Mouse (Mus musculus): Measurements from ENCODE around the gene Lrrc49. TPM values are rescaled to one million over a fixed set of nuclear protein-coding genes. Genes with fewer than 3 reads are reported as not detected.

Gene Lrrc49
- polyA plus RNA-seq, 1 experiment from 2014 or later = 21.9 TPM

DNA sequence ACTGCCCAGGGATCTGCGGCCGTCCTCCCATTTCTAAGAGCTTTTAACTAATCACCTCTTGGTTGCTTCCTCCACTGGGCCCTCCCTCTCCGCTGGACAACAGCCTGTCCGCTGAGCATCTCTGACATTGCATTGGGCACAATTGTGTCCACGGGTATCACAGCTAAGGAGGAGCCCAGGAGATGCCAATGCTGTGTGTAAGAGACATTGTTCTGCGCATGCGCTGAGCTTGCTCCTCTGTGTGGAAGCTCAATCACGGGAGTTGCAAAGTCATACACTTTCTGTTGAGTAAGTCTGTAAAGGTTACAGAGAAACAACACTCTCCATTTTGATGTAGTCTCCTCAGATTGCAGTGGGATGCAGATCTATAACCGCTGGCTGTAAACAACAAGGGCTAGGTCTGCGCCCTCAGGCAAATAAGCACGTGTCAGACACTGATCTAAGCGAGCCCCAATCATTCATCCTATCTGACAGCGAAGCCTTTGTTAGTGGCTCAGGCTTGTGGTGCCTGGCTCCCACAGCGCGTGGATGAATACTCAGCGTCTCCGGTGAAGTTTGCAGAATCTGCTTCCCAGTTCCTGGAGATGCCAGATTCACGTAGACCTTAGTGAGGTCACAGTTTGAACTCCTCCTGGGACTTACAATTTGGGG lies 11.7 kb upstream of the Lrrc49 start:
- Histone ChIP-seq H3K27me3 (ENCODE audit: insufficient read depth, low read length) (no peaks in the 10 kb centered on the region), H3K27ac (ENCODE audit: low read depth) (no peak overlapping the region), H3K9ac (no peak overlapping the region), H3K4me1 (ENCODE audit: insufficient read depth) (no peaks in the 10 kb centered on the region), H3K9me3 (ENCODE audit: low read depth, low read length) (no peaks in the 10 kb centered on the region), H3K4me2 (no peak overlapping the region), H3K4me3 (ENCODE audit: low read depth, low read length) (no peak overlapping the region), H3K36me3 (ENCODE audit: insufficient read depth) (no peaks in the 10 kb centered on the region)
- DNase-seq = no peak
- no peak for TF ChIP-seq CTCF (IDR thresholded peaks at IDR 0.05; ENCODE audit: low read depth)
- no peak for ATAC-seq (ENCODE audit: insufficient read depth)
- WGBS = 48% methylated on average over 18 of the region's 18 CpGs

DNA sequence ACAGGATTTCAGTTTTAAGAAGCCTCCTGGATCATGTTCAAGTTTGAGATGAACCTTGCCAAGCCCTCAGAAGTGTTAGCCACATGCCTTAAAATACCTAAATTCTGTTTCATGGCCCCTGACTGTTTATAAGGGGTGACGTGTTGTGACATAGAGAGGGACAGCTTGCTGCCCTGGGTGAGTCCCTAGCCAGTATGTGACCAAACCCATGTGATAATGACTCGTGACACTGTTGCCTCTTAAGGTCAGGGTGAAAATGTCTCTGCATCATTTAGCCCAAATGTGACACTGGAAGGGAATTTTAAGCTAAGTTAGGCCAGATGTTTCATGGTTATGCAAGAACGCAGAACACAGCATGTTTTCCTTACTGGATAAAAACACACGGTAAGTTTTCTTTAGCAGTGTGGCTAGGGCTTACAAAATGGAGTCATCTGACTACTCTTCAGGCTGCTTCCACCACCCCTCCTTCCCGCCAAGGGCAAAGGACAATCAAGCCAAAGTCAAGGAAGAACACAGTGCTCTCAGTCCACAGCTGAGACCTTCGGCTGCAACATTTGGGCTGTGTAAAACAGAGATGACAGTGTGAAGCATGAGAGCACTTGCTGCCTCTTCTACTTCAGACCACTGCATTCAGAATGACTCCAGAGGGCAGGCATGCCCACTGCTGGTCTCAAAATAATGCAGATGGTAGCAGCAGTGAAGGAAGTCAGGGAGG lies 8.5 kb upstream of the Lrrc49 start:
- no peak for ATAC-seq (ENCODE audit: insufficient read depth)
- no peak for DNase-seq
- no peaks in the 10 kb centered on the region for H3K4me1 ChIP-seq (ENCODE audit: insufficient read depth)
- no peaks in the 10 kb centered on the region for H3K36me3 ChIP-seq (ENCODE audit: insufficient read depth)
- WGBS = 44% methylated on average over 6 of the region's 6 CpGs
- no peak overlapping the region for H3K4me2 ChIP-seq
- no peak overlapping the region for H3K9ac ChIP-seq
- no peaks in the 10 kb centered on the region for H3K27me3 ChIP-seq (ENCODE audit: insufficient read depth, low read length)
- H3K9me3 ChIP-seq (ENCODE audit: low read depth, low read length) = no peaks in the 10 kb centered on the region
- TF ChIP-seq CTCF (IDR thresholded peaks at IDR 0.05; ENCODE audit: low read depth) = no peak
- no peak overlapping the region for H3K27ac ChIP-seq (ENCODE audit: low read depth)
- H3K4me3 ChIP-seq (ENCODE audit: low read depth, low read length) = no peak overlapping the region

DNA sequence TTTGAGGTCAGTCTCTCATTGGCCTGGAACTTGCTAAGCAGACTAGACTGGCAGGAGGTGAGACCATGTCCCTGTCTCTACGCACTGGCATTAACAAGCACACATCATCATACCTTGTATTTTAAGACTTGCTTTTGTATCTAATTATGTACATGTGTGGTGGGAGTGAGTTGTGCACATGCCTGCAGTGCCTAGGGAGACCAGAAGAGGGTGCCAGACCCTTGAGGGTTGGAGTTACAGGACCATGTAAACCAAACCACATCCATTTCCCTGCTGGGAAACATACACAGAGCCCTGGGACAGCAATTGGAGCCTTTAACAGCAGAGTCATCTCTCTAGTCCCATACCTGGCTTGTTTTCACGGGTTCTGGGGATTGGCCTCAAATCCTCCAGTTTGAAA lies 6.0 kb upstream of the Lrrc49 start:
- DNase-seq (no peak), ATAC-seq (ENCODE audit: insufficient read depth) (no peak)
- H3K36me3 ChIP-seq (ENCODE audit: insufficient read depth) = no peaks in the 10 kb centered on the region
- 47% methylated on average over 2 of the region's 2 CpGs for WGBS
- no peaks in the 10 kb centered on the region for H3K27me3 ChIP-seq (ENCODE audit: insufficient read depth, low read length)
- H3K9me3 ChIP-seq (ENCODE audit: low read depth, low read length) = no peaks in the 10 kb centered on the region
- H3K4me3 ChIP-seq (ENCODE audit: low read depth, low read length) = no peak overlapping the region
- peak; percentile 61 for TF ChIP-seq CTCF (IDR thresholded peaks at IDR 0.05; ENCODE audit: low read depth)
- no peak overlapping the region for H3K9ac ChIP-seq
- H3K4me2 ChIP-seq = no peak overlapping the region
- no peaks in the 10 kb centered on the region for H3K4me1 ChIP-seq (ENCODE audit: insufficient read depth)
- H3K27ac ChIP-seq (ENCODE audit: low read depth) = no peak overlapping the region

DNA sequence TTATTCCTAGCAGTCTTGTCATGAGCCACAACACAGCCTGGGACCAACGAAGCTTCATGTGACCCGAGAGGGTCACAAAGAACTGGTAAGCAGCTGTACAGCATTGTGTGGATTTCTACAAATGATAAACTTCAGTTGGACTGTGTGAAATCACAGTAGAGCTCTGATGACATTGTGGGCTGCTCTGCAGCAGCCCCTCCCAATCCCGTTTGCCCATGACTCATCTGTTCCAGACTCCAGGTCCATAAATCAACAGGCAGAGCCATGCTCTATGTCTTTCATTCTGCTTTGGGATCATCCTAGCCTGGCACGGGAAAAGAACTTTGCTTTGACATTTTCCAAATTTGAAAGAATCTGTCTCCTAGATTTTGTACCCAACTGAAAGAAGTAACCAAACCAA lies 4.7 kb upstream of the Lrrc49 start:
- Histone ChIP-seq H3K9me3 (ENCODE audit: low read depth, low read length) (no peaks in the 10 kb centered on the region), H3K4me2 (no peak overlapping the region), H3K27ac (ENCODE audit: low read depth) (no peak overlapping the region), H3K9ac (no peak overlapping the region), H3K4me3 (ENCODE audit: low read depth, low read length) (no peak overlapping the region), H3K27me3 (ENCODE audit: insufficient read depth, low read length) (no peaks in the 10 kb centered on the region), H3K4me1 (ENCODE audit: insufficient read depth) (no peaks in the 10 kb centered on the region), H3K36me3 (ENCODE audit: insufficient read depth) (no peaks in the 10 kb centered on the region)
- DNase-seq = no peak
- no peak for TF ChIP-seq CTCF (IDR thresholded peaks at IDR 0.05; ENCODE audit: low read depth)
- WGBS = 48% methylated on average over 4 of the region's 4 CpGs
- no peak for ATAC-seq (ENCODE audit: insufficient read depth)

DNA sequence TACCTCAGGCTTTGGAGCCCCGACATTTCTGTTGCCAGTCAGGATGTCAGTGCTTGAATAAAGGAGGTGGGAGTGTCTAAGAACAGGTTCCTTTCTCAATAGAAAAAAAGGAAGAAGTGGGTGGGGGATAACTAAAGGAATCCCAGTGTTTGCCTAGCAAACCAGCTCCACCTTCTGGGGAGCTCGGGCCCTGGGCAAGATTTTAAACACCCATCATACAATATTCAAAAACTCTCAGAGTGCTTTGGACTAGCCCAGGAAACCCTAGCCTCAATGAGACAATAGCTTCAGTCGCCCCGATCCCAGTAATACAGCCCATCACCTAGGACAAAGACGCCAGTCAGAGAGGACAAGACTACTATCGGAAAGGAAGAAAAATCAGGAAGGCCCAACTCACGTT lies 543 bp downstream of the Lrrc49 start:
- Histone ChIP-seq H3K27ac (ENCODE audit: low read depth) (peak overlapping the region; percentile 78), H3K9ac (peak overlapping the region; percentile 10), H3K4me2 (peak overlapping the region; percentile 72), H3K4me1 (ENCODE audit: insufficient read depth) (no peaks in the 10 kb centered on the region; the same call in 1 of the 2 replicates), H3K27me3 (ENCODE audit: insufficient read depth, low read length) (no peaks in the 10 kb centered on the region), H3K36me3 (ENCODE audit: insufficient read depth) (peaks cover 6% of the 10 kb centered on the region; the same call in 1 of the 2 replicates), H3K4me3 (ENCODE audit: low read depth, low read length) (peak overlapping the region; percentile 58), H3K9me3 (ENCODE audit: low read depth, low read length) (no peaks in the 10 kb centered on the region)
- TF ChIP-seq CTCF (IDR thresholded peaks at IDR 0.05; ENCODE audit: low read depth) = peak; percentile 47
- ATAC-seq (ENCODE audit: insufficient read depth) (peak; percentile 50; the same call in 1 of the 2 replicates), DNase-seq (peak; percentile 69)
- WGBS = 1% methylated on average over 7 of the region's 7 CpGs

DNA sequence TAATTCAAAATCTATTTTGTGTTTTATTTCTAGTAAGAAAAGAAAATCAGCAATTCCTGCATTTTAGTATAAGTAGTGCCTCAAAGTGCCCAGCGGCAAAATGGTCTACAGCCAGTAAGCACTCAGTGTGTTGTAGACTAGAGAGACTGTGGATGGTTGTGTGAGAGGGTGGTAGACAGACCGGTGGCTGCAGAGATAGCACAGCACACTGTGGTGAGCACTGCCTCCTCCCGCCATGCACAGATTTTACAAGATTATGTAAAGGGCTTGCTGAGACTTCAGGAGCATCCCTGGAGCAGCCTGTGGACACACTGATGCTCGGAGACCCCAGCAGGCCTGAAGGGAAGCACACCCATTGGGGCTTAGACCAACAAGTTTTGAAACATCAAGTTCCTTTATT lies 5.2 kb downstream of the Lrrc49 start:
- no peak for TF ChIP-seq CTCF (IDR thresholded peaks at IDR 0.05; ENCODE audit: low read depth)
- no peak for ATAC-seq (ENCODE audit: insufficient read depth)
- Histone ChIP-seq H3K27me3 (ENCODE audit: insufficient read depth, low read length) (no peaks in the 10 kb centered on the region), H3K4me2 (no peak overlapping the region), H3K4me1 (ENCODE audit: insufficient read depth) (no peaks in the 10 kb centered on the region; the same call in 1 of the 2 replicates), H3K4me3 (ENCODE audit: low read depth, low read length) (no peak overlapping the region), H3K9ac (no peak overlapping the region), H3K36me3 (ENCODE audit: insufficient read depth) (peaks cover 24% of the 10 kb centered on the region; the same call in 1 of the 2 replicates), H3K27ac (ENCODE audit: low read depth) (no peak overlapping the region), H3K9me3 (ENCODE audit: low read depth, low read length) (no peaks in the 10 kb centered on the region)
- no peak for DNase-seq
- WGBS = 89% methylated on average over 4 of the region's 4 CpGs

DNA sequence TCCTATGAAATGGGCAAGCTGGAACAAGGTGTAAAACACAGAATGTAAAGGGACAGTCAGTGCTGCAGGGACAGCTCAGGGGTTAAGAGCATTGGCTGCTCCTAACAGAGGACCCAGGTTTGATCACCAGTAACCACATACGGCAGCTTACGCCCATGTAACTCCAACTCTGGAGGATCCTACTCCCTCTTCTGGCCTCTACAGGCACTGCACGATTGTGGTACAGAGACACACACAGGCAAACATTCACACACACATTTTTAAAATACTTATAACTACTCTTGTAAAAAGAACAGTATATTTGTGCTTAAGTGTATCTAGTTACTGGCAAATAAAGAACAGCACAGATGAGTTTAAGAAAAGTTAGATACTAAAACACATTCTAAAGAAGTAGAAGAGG lies 7.0 kb downstream of the Lrrc49 start:
- no peaks in the 10 kb centered on the region for H3K27me3 ChIP-seq (ENCODE audit: insufficient read depth, low read length)
- DNase-seq = no peak
- 84% methylated on average over 3 of the region's 3 CpGs for WGBS
- H3K4me2 ChIP-seq = no peak overlapping the region
- H3K9ac ChIP-seq = no peak overlapping the region
- peaks cover 33% of the 10 kb centered on the region; the same call in 1 of the 2 replicates for H3K36me3 ChIP-seq (ENCODE audit: insufficient read depth)
- H3K9me3 ChIP-seq (ENCODE audit: low read depth, low read length) = no peaks in the 10 kb centered on the region
- no peaks in the 10 kb centered on the region for H3K4me1 ChIP-seq (ENCODE audit: insufficient read depth)
- no peak overlapping the region for H3K4me3 ChIP-seq (ENCODE audit: low read depth, low read length)
- peak; percentile 44; the same call in 1 of the 2 replicates for TF ChIP-seq CTCF (IDR thresholded peaks at IDR 0.05; ENCODE audit: low read depth)
- ATAC-seq (ENCODE audit: insufficient read depth) = no peak
- no peak overlapping the region for H3K27ac ChIP-seq (ENCODE audit: low read depth)

Measured in lung, embryonic 14.5 days (tissue).